Mouse (Mus musculus): ENCODE measurements at regions not wholly inside any gene's neighbourhood (a gene's known extent, or its start where the extent isn't known, plus 50 kb on each side); places are given as distances from the start of the nearest gene placed in this dataset.

GRCm38 (mm10) chr10:41003197-41003596, 68.9 kb downstream of the Gpr6 start:
- WGBS (ENCODE audit: insufficient replicate concordance): 68% methylated on average over 3 of the region's 3 CpGs
- H3K4me1 ChIP-seq (ENCODE audit: control insufficient read depth, low read depth, low read length): peaks cover 32% of the 10 kb centered on the region

GRCm38 (mm10) chr10:41000965-41001364, 71.1 kb downstream of the Gpr6 start:
- no peaks in the 10 kb centered on the region for H3K36me3 ChIP-seq (ENCODE audit: control insufficient read depth, insufficient read depth)
- no peak overlapping the region for H3K27ac ChIP-seq (ENCODE audit: low read length)
- no peak for ATAC-seq (ENCODE audit: low read depth)
- H3K9ac ChIP-seq (ENCODE audit: low read depth, low read length): no peak overlapping the region
- no peak overlapping the region for H3K4me2 ChIP-seq (ENCODE audit: low read depth, low read length)
- no peaks in the 10 kb centered on the region for H3K27me3 ChIP-seq (ENCODE audit: control insufficient read depth, insufficient read depth, low read depth, low read length)
- peaks cover 12% of the 10 kb centered on the region for H3K4me1 ChIP-seq (ENCODE audit: control insufficient read depth, low read depth, low read length)
- 64% methylated on average over 4 of the region's 4 CpGs for WGBS (ENCODE audit: insufficient replicate concordance)
- no peaks in the 10 kb centered on the region for H3K9me3 ChIP-seq (replicated peaks; ENCODE audit: control insufficient read depth, low read length)
- no peak overlapping the region for H3K4me3 ChIP-seq (ENCODE audit: low read depth, low read length)

More at GRCm38 (mm10) chr10:41003197-41003596, 68.9 kb downstream of the Gpr6 start:
- no peak overlapping the region for H3K9ac ChIP-seq (ENCODE audit: low read depth, low read length)
- no peaks in the 10 kb centered on the region for H3K9me3 ChIP-seq (replicated peaks; ENCODE audit: control insufficient read depth, low read length)
- no peak for ATAC-seq (ENCODE audit: low read depth)
- no peaks in the 10 kb centered on the region for H3K36me3 ChIP-seq (ENCODE audit: control insufficient read depth, insufficient read depth)
- H3K27ac ChIP-seq (ENCODE audit: low read length): no peak overlapping the region
- no peaks in the 10 kb centered on the region for H3K27me3 ChIP-seq (ENCODE audit: control insufficient read depth, insufficient read depth, low read depth, low read length)
- H3K4me2 ChIP-seq (ENCODE audit: low read depth, low read length): no peak overlapping the region
- H3K4me3 ChIP-seq (ENCODE audit: low read depth, low read length): no peak overlapping the region

- no peak for ATAC-seq (ENCODE audit: low read depth)
- H3K9ac ChIP-seq (ENCODE audit: low read depth, low read length): no peak overlapping the region
- no peak overlapping the region for H3K27ac ChIP-seq (ENCODE audit: low read length)
- H3K4me3 ChIP-seq (ENCODE audit: low read depth, low read length): no peak overlapping the region
- WGBS (ENCODE audit: insufficient replicate concordance): 59% methylated on average over 12 of the region's 12 CpGs
- H3K36me3 ChIP-seq (ENCODE audit: control insufficient read depth, insufficient read depth): no peaks in the 10 kb centered on the region
- H3K4me2 ChIP-seq (ENCODE audit: low read depth, low read length): no peak overlapping the region
- H3K9me3 ChIP-seq (replicated peaks; ENCODE audit: control insufficient read depth, low read length): no peaks in the 10 kb centered on the region
- peaks cover 1% of the 10 kb centered on the region for H3K4me1 ChIP-seq (ENCODE audit: control insufficient read depth, low read depth, low read length)
- H3K27me3 ChIP-seq (ENCODE audit: control insufficient read depth, insufficient read depth, low read depth, low read length): no peaks in the 10 kb centered on the region
Measured at GRCm38 (mm10) chr10:40999486-40999885, 72.6 kb downstream of the Gpr6 start.

GRCm38 (mm10) chr10:40998799-40999198, 73.3 kb downstream of the Gpr6 start:
- H3K27me3 ChIP-seq (ENCODE audit: control insufficient read depth, insufficient read depth, low read depth, low read length): no peaks in the 10 kb centered on the region
- H3K9me3 ChIP-seq (replicated peaks; ENCODE audit: control insufficient read depth, low read length): no peaks in the 10 kb centered on the region
- no peaks in the 10 kb centered on the region for H3K4me1 ChIP-seq (ENCODE audit: control insufficient read depth, low read depth, low read length)
- H3K4me2 ChIP-seq (ENCODE audit: low read depth, low read length): no peak overlapping the region
- no peak overlapping the region for H3K9ac ChIP-seq (ENCODE audit: low read depth, low read length)
- no peaks in the 10 kb centered on the region for H3K36me3 ChIP-seq (ENCODE audit: control insufficient read depth, insufficient read depth)
- no peak overlapping the region for H3K4me3 ChIP-seq (ENCODE audit: low read depth, low read length)
- WGBS (ENCODE audit: insufficient replicate concordance): 76% methylated on average over 11 of the region's 11 CpGs
- no peak overlapping the region for H3K27ac ChIP-seq (ENCODE audit: low read length)
- ATAC-seq (ENCODE audit: low read depth): no peak

- no peak overlapping the region for H3K9ac ChIP-seq (ENCODE audit: low read depth, low read length)
- ATAC-seq (ENCODE audit: low read depth): no peak
- H3K4me2 ChIP-seq (ENCODE audit: low read depth, low read length): no peak overlapping the region
- H3K4me3 ChIP-seq (ENCODE audit: low read depth, low read length): no peak overlapping the region
- H3K4me1 ChIP-seq (ENCODE audit: control insufficient read depth, low read depth, low read length): no peaks in the 10 kb centered on the region
- no peaks in the 10 kb centered on the region for H3K36me3 ChIP-seq (ENCODE audit: control insufficient read depth, insufficient read depth)
- no peak overlapping the region for H3K27ac ChIP-seq (ENCODE audit: low read length)
- no peaks in the 10 kb centered on the region for H3K9me3 ChIP-seq (replicated peaks; ENCODE audit: control insufficient read depth, low read length)
- 57% methylated on average over 7 of the region's 7 CpGs for WGBS (ENCODE audit: insufficient replicate concordance)
- H3K27me3 ChIP-seq (ENCODE audit: control insufficient read depth, insufficient read depth, low read depth, low read length): no peaks in the 10 kb centered on the region
Measured at GRCm38 (mm10) chr10:40998330-40998729, 73.8 kb downstream of the Gpr6 start.

- Histone ChIP-seq H3K36me3 (ENCODE audit: control insufficient read depth, insufficient read depth) (no peaks in the 10 kb centered on the region), H3K4me2 (ENCODE audit: low read depth, low read length) (no peak overlapping the region), H3K9me3 (replicated peaks; ENCODE audit: control insufficient read depth, low read length) (no peaks in the 10 kb centered on the region), H3K27ac (ENCODE audit: low read length) (no peak overlapping the region), H3K9ac (ENCODE audit: low read depth, low read length) (no peak overlapping the region), H3K4me3 (ENCODE audit: low read depth, low read length) (no peak overlapping the region), H3K27me3 (ENCODE audit: control insufficient read depth, insufficient read depth, low read depth, low read length) (no peaks in the 10 kb centered on the region), H3K4me1 (ENCODE audit: control insufficient read depth, low read depth, low read length) (no peaks in the 10 kb centered on the region)
- no peak for ATAC-seq (ENCODE audit: low read depth)
- WGBS (ENCODE audit: insufficient replicate concordance): 36% methylated on average over 5 of the region's 5 CpGs
Measured at GRCm38 (mm10) chr10:40997606-40998005, 74.5 kb downstream of the Gpr6 start.

Data from liver, embryonic 16.5 days (tissue).